Mouse (Mus musculus): ENCODE measurements around the gene Prkab2. TPM values are rescaled to one million over a fixed set of nuclear protein-coding genes. Genes with fewer than 3 reads are reported as not detected.
A peak's percentile ranks its signal among the peaks of the same experiment; 100 is the strongest.

The Prkab2 gene
- total and polyA plus RNA-seq, 3 experiments: 3.3 to 7.0 TPM; not detected in 1

DNA sequence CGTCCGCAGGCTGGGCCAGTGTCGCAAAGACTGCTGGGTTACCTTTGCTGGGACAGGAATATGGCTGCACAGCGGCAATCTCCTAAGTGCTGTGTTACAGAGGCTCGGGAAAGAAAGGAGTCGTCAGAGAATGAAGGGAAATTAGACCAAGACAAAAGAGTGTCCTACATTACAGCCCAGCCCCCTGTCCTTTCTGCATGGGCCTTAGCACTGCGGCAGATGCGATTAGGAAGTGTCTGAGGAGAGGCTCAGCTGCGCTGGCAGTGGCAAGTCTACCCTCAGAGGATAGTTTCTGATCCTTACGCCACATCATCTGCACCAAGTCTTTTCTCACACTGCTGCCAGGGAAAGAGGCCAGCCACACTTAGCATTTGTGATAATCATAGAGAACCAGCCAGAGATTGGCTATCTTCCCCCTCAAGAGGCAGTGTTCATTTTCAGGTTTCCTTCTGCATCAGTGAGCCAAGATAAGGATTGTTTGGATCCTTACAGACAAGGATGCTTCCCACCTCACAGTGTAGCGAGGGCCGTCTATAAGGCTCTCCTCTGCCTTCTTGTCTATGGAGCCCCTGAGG lies 33.5 kb downstream of the Prkab2 start (continued):
- TF ChIP-seq ELF1 (IDR thresholded peaks at IDR 0.05; ENCODE audit: low read depth, low read length) (no peak), UBTF (IDR thresholded peaks at IDR 0.05; ENCODE audit: borderline replicate concordance, insufficient read depth, low read depth, low read length) (no peak), MAX (IDR thresholded peaks at IDR 0.05; ENCODE audit: low read length) (no peak), MYC (IDR thresholded peaks at IDR 0.05; ENCODE audit: low read depth, low read length) (no peak), TBP (IDR thresholded peaks at IDR 0.05; ENCODE audit: low read depth, low read length) (no peak), CHD1 (IDR thresholded peaks at IDR 0.05; ENCODE audit: low read depth, low read length) (no peak), MAZ (IDR thresholded peaks at IDR 0.05; ENCODE audit: low read depth, low read length) (no peak), NRF1 (IDR thresholded peaks at IDR 0.05; ENCODE audit: insufficient read depth, low read depth, low read length, poor library complexity, severe bottlenecking) (no peak), ETS1 (IDR thresholded peaks at IDR 0.05; ENCODE audit: low read depth, low read length) (peak; percentile 54), CHD2 (IDR thresholded peaks at IDR 0.05; ENCODE audit: low read length) (no peak), USF1 (IDR thresholded peaks at IDR 0.05; ENCODE audit: low read depth, low read length) (no peak), NELFE (IDR thresholded peaks at IDR 0.05; ENCODE audit: low read depth, low read length) (no peak), SMC3 (IDR thresholded peaks at IDR 0.05; ENCODE audit: low read depth, low read length) (no peak), ZC3H11A (IDR thresholded peaks at IDR 0.05; ENCODE audit: low read depth, low read length) (no peak)

DNA sequence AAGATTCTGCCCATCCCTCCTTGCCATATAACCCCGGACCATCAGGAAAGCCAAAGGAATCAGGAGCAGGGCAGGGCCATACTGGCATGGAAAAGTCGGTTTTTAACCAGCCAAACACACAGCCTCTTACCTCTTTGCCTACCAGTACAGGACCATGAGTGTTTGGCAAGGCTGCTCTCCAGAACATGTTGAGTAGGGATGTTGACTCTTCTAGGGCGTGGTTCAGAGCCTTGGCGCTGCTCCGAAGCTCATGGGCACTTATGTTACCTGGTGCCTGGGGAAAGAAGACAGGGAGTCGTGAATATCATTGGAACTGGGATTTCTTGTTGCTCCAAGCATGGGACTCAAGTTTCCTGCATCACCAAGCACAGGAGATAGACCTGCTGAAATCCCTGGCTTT lies 35.8 kb downstream of the Prkab2 start:
- Histone ChIP-seq H3K79me2 (ENCODE audit: control insufficient read depth, insufficient read depth, low read length, poor library complexity) (no peaks in the 10 kb centered on the region), H3K27ac (ENCODE audit: control insufficient read depth, low read depth, low read length) (no peak overlapping the region), H3K4me3 (ENCODE audit: control insufficient read depth in 1 of 2, insufficient read depth in 1 of 2, low read depth in 2 of 2, low read length in 2 of 2) (no peak overlapping the region), H3K27me3 (ENCODE audit: control insufficient read depth in 1 of 2, insufficient read depth in 2 of 2, low read length in 2 of 2) (no peaks in the 10 kb centered on the region), H3K9ac (ENCODE audit: control insufficient read depth, low read depth, low read length, poor library complexity, severe bottlenecking) (no peak overlapping the region), H3K36me3 (ENCODE audit: control insufficient read depth in 1 of 2, insufficient read depth in 2 of 2, low read length in 2 of 2) (peaks cover 2 to 20% of the 10 kb centered on the region in 2 experiments; a peak in 3 of 4 replicates), H3K4me1 (ENCODE audit: control insufficient read depth in 1 of 2, insufficient read depth in 2 of 2, low read length in 2 of 2) (peaks cover 16 to 30% of the 10 kb centered on the region in 2 experiments), H3K9me3 (replicated peaks; ENCODE audit: insufficient read depth, low read length) (no peaks in the 10 kb centered on the region)
- DNase-seq (ENCODE audit: low read depth, low spot score): no peak
- TF ChIP-seq RCOR1 (IDR thresholded peaks at IDR 0.05; ENCODE audit: low read depth, low read length): no peak

DNA sequence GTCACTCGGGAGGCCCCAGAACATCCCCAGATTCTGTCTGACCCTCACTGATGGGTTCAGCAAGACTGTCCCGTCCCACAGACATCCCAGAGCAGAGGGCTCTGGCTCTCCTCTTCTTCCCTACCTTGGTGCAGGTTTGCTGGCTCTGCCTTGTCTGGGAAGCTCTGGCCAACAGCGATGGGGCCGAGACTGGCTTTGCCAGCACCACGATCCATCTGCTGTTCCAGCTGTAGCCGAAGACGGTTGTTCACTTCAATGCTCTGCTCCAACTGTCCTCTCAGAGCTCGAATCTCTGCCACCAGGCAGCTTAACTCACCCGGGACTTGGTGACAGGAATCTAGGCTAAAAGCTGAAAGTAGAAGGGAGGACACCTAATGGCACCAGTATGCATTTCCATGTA lies 38.9 kb downstream of the Prkab2 start:
- no peak overlapping the region for H3K4me3 ChIP-seq (ENCODE audit: control insufficient read depth in 1 of 2, insufficient read depth in 1 of 2, low read depth in 2 of 2, low read length in 2 of 2)
- TF ChIP-seq TAL1 (IDR thresholded peaks at IDR 0.05; ENCODE audit: low read length) (no peak), MAZ (IDR thresholded peaks at IDR 0.05; ENCODE audit: low read depth, low read length) (no peak), MAX (IDR thresholded peaks at IDR 0.05; ENCODE audit: low read length) (no peak), CHD2 (IDR thresholded peaks at IDR 0.05; ENCODE audit: low read length) (no peak), NELFE (IDR thresholded peaks at IDR 0.05; ENCODE audit: low read depth, low read length) (no peak), MEF2A (IDR thresholded peaks at IDR 0.05; ENCODE audit: extremely low read depth, insufficient replicate concordance, low read depth, low read length, poor library complexity, severe bottlenecking) (no peak), TBP (IDR thresholded peaks at IDR 0.05; ENCODE audit: low read depth, low read length) (no peak), MYC (IDR thresholded peaks at IDR 0.05; ENCODE audit: low read depth, low read length) (no peak), MYB (IDR thresholded peaks at IDR 0.05; ENCODE audit: low read depth, low read length) (no peak), GATA1 (IDR thresholded peaks at IDR 0.05; ENCODE audit: low read depth, low read length) (no peak), ZMIZ1 (IDR thresholded peaks at IDR 0.05; ENCODE audit: low read depth, low read length) (no peak)
- H3K9me3 ChIP-seq (replicated peaks; ENCODE audit: insufficient read depth, low read length): no peaks in the 10 kb centered on the region
- peaks cover 0 to 9% of the 10 kb centered on the region in 2 experiments; a peak in 3 of 4 replicates for H3K4me1 ChIP-seq (ENCODE audit: control insufficient read depth in 1 of 2, insufficient read depth in 2 of 2, low read length in 2 of 2)
- peaks cover under 1 to 2% of the 10 kb centered on the region in 2 experiments; a peak in 3 of 4 replicates for H3K36me3 ChIP-seq (ENCODE audit: control insufficient read depth in 1 of 2, insufficient read depth in 2 of 2, low read length in 2 of 2)
- no peak overlapping the region for H3K9ac ChIP-seq (ENCODE audit: control insufficient read depth, low read depth, low read length, poor library complexity, severe bottlenecking)
- no peak overlapping the region for H3K27ac ChIP-seq (ENCODE audit: control insufficient read depth, low read depth, low read length)
- DNase-seq (ENCODE audit: low read depth, low spot score): no peak
- H3K79me2 ChIP-seq (ENCODE audit: control insufficient read depth, insufficient read depth, low read length, poor library complexity): peaks cover 2% of the 10 kb centered on the region; the same call in 1 of the 2 replicates
- no peaks in the 10 kb centered on the region for H3K27me3 ChIP-seq (ENCODE audit: control insufficient read depth in 1 of 2, insufficient read depth in 2 of 2, low read length in 2 of 2)

All from MEL (cell line).